Mouse (Mus musculus): ENCODE data around the gene Hsd11b1. TPM values are rescaled to one million over a fixed set of nuclear protein-coding genes. Genes with fewer than 3 reads are reported as not detected.
"Not testable (repeated sequence)": the region's sequence is repeated elsewhere in the genome, so short reads cannot be mapped to it uniquely, and the experiment has no call there.

Gene Hsd11b1
- polyA plus RNA-seq, 1 experiment from 2014 or later, result 1.1 TPM

DNA sequence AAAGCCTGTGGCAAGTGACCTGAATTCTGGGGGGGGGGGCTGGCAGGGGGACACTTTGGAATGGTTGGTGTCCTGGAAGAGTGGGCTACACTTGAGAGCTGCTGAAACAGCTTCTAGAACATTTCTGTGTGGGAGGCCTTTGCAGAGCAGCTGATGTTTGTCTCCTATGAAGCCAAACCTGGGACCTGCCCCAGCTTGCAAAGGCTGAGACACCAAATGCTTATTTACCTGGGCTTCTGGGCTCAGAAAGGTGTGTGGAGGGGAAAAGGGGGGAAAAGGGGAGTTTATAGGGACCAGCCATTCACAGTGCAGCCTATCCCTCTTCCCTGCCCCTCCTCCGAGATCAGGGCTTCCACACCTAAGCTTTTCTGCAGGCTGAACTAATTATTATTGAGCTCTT, 36.1 kb upstream of the Hsd11b1 start:
- no peak overlapping the region for H3K27ac ChIP-seq (ENCODE audit: low read length)
- no peak overlapping the region for H3K4me2 ChIP-seq (ENCODE audit: low read length)
- no peak for ATAC-seq
- no peaks in the 10 kb centered on the region for H3K9me3 ChIP-seq (ENCODE audit: control insufficient read depth, low read length)
- H3K4me3 ChIP-seq (replicated peaks; ENCODE audit: low read length), result no peak overlapping the region
- H3K36me3 ChIP-seq (ENCODE audit: control insufficient read depth, insufficient read depth), result no peaks in the 10 kb centered on the region
- no peaks in the 10 kb centered on the region for H3K4me1 ChIP-seq (replicated peaks; ENCODE audit: control insufficient read depth, insufficient read depth, low read length)
- H3K9ac ChIP-seq (replicated peaks; ENCODE audit: low read depth, low read length), result no peak overlapping the region
- WGBS, result 59% methylated on average over 1 of the region's 1 CpGs
- no peaks in the 10 kb centered on the region for H3K27me3 ChIP-seq (replicated peaks; ENCODE audit: control insufficient read depth, insufficient read depth, low read length)

- Histone ChIP-seq H3K4me1 (replicated peaks; ENCODE audit: control insufficient read depth, insufficient read depth, low read length) (no peaks in the 10 kb centered on the region), H3K27me3 (replicated peaks; ENCODE audit: control insufficient read depth, insufficient read depth, low read length) (no peaks in the 10 kb centered on the region), H3K36me3 (ENCODE audit: control insufficient read depth, insufficient read depth) (no peaks in the 10 kb centered on the region), H3K27ac (ENCODE audit: low read length) (no peak overlapping the region), H3K4me3 (replicated peaks; ENCODE audit: low read length) (no peak overlapping the region), H3K9ac (replicated peaks; ENCODE audit: low read depth, low read length) (no peak overlapping the region), H3K4me2 (ENCODE audit: low read length) (no peak overlapping the region), H3K9me3 (ENCODE audit: control insufficient read depth, low read length) (no peaks in the 10 kb centered on the region)
- 63% methylated on average over 3 of the region's 3 CpGs for WGBS
- ATAC-seq, result no peak
These were observed 34.4 kb upstream of the Hsd11b1 start for GRCm38 (mm10) chr1:193298141-193298765.

GRCm38 (mm10) chr1:193295920-193296319, 32.0 kb upstream of the Hsd11b1 start:
- H3K36me3 ChIP-seq (ENCODE audit: control insufficient read depth, insufficient read depth), result no peaks in the 10 kb centered on the region
- H3K4me2 ChIP-seq (ENCODE audit: low read length), result no peak overlapping the region
- no peaks in the 10 kb centered on the region for H3K27me3 ChIP-seq (replicated peaks; ENCODE audit: control insufficient read depth, insufficient read depth, low read length)
- H3K9ac ChIP-seq (replicated peaks; ENCODE audit: low read depth, low read length), result no peak overlapping the region
- H3K27ac ChIP-seq (ENCODE audit: low read length), result no peak overlapping the region
- no peaks in the 10 kb centered on the region for H3K9me3 ChIP-seq (ENCODE audit: control insufficient read depth, low read length)
- H3K4me3 ChIP-seq (replicated peaks; ENCODE audit: low read length), result no peak overlapping the region
- no peaks in the 10 kb centered on the region for H3K4me1 ChIP-seq (replicated peaks; ENCODE audit: control insufficient read depth, insufficient read depth, low read length)
- 91% methylated on average over 5 of the region's 5 CpGs for WGBS
- ATAC-seq, result no peak

- Histone ChIP-seq H3K4me3 (replicated peaks; ENCODE audit: low read length) (no peak overlapping the region), H3K4me2 (ENCODE audit: low read length) (no peak overlapping the region), H3K27me3 (replicated peaks; ENCODE audit: control insufficient read depth, insufficient read depth, low read length) (no peaks in the 10 kb centered on the region), H3K4me1 (replicated peaks; ENCODE audit: control insufficient read depth, insufficient read depth, low read length) (no peaks in the 10 kb centered on the region), H3K36me3 (ENCODE audit: control insufficient read depth, insufficient read depth) (no peaks in the 10 kb centered on the region), H3K9me3 (ENCODE audit: control insufficient read depth, low read length) (no peaks in the 10 kb centered on the region), H3K9ac (replicated peaks; ENCODE audit: low read depth, low read length) (no peak overlapping the region), H3K27ac (ENCODE audit: low read length) (no peak overlapping the region)
- WGBS, result 76% methylated on average over 3 of the region's 3 CpGs
- no peak for ATAC-seq
These were observed 30.1 kb upstream of the Hsd11b1 start for GRCm38 (mm10) chr1:193293926-193294325.

- H3K4me2 ChIP-seq (ENCODE audit: low read length), result no peak overlapping the region
- no peaks in the 10 kb centered on the region for H3K27me3 ChIP-seq (replicated peaks; ENCODE audit: control insufficient read depth, insufficient read depth, low read length)
- H3K4me1 ChIP-seq (replicated peaks; ENCODE audit: control insufficient read depth, insufficient read depth, low read length), result no peaks in the 10 kb centered on the region
- H3K36me3 ChIP-seq (ENCODE audit: control insufficient read depth, insufficient read depth), result no peaks in the 10 kb centered on the region
- 61% methylated on average over 2 of the region's 2 CpGs for WGBS
- H3K9me3 ChIP-seq (ENCODE audit: control insufficient read depth, low read length), result no peaks in the 10 kb centered on the region
- H3K9ac ChIP-seq (replicated peaks; ENCODE audit: low read depth, low read length), result no peak overlapping the region
- no peak overlapping the region for H3K4me3 ChIP-seq (replicated peaks; ENCODE audit: low read length)
- H3K27ac ChIP-seq (ENCODE audit: low read length), result no peak overlapping the region
- ATAC-seq, result no peak
These were observed 29.2 kb upstream of the Hsd11b1 start for GRCm38 (mm10) chr1:193293039-193293438.

DNA sequence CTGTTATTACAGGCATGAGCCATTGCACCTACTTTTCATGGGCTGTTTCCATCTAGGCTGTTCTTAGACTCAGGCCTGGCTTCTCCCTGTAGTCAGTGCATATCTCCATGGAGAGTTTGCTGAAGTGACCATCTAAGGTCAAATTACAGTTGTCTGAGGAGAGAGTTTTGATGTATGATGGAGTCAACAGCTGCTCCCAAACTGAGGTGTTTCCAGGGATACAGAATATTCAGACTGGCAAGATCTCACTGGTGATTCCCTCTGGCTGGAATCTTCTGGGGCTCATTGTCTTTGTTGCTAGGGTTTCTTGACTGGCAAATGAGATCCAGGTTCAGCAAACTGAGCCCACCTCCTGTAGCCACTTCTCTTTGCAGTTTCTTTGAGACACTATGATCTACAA, 26.8 kb upstream of the Hsd11b1 start:
- no peak overlapping the region for H3K27ac ChIP-seq (ENCODE audit: low read length)
- no peaks in the 10 kb centered on the region for H3K36me3 ChIP-seq (ENCODE audit: control insufficient read depth, insufficient read depth)
- H3K4me1 ChIP-seq (replicated peaks; ENCODE audit: control insufficient read depth, insufficient read depth, low read length), result no peaks in the 10 kb centered on the region
- no peak overlapping the region for H3K4me3 ChIP-seq (replicated peaks; ENCODE audit: low read length)
- no peak overlapping the region for H3K9ac ChIP-seq (replicated peaks; ENCODE audit: low read depth, low read length)
- H3K4me2 ChIP-seq (ENCODE audit: low read length), result no peak overlapping the region
- H3K9me3 ChIP-seq (ENCODE audit: control insufficient read depth, low read length), result no peaks in the 10 kb centered on the region
- no peaks in the 10 kb centered on the region for H3K27me3 ChIP-seq (replicated peaks; ENCODE audit: control insufficient read depth, insufficient read depth, low read length)
- no peak for ATAC-seq

DNA sequence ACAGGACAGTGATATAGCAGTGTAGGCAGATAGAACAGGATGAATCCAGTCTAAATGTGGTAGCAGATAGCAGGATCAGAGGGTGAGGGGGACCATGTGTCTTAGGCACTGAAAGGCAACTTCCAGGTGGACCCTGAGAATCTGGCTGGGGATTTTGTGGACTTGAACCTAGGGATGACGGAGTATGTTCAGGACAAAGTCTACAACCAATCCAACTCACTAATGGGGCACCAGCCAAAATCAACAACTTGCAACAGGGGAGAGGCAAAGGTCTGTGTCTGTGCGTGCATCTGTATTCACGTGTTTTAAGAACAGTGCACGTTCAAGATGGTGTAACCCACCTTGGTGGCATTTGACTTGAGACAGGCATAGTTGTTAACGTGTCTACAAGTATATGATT, 26.0 kb upstream of the Hsd11b1 start:
- no peak for ATAC-seq
- H3K27me3 ChIP-seq (replicated peaks; ENCODE audit: control insufficient read depth, insufficient read depth, low read length), result no peaks in the 10 kb centered on the region
- no peak overlapping the region for H3K4me2 ChIP-seq (ENCODE audit: low read length)
- 94% methylated on average over 5 of the region's 5 CpGs for WGBS
- no peak overlapping the region for H3K27ac ChIP-seq (ENCODE audit: low read length)
- H3K9me3 ChIP-seq (ENCODE audit: control insufficient read depth, low read length), result no peaks in the 10 kb centered on the region
- H3K4me1 ChIP-seq (replicated peaks; ENCODE audit: control insufficient read depth, insufficient read depth, low read length), result no peaks in the 10 kb centered on the region
- H3K9ac ChIP-seq (replicated peaks; ENCODE audit: low read depth, low read length), result no peak overlapping the region
- H3K36me3 ChIP-seq (ENCODE audit: control insufficient read depth, insufficient read depth), result no peaks in the 10 kb centered on the region
- no peak overlapping the region for H3K4me3 ChIP-seq (replicated peaks; ENCODE audit: low read length)

DNA sequence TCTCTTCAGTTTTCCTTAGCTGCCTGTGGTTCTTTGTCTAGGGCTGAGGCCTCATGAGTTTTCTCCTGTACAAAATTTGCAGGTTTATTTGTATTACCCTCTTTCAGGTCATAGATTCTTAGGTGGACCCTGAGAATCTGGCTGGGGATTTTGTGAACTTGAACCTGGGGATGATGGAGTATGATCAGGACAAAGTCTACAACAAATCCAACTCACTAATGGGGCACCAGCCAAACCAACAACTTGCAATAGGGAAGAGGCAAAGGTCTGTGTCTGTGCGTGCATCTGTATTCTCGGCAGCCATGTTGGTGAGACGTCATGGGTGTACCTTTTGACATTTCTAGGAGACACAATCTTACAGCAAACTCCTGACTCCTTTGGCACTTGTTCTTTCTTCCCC, 25.2 kb upstream of the Hsd11b1 start:
- no peak overlapping the region for H3K4me2 ChIP-seq (ENCODE audit: low read length)
- no peaks in the 10 kb centered on the region for H3K9me3 ChIP-seq (ENCODE audit: control insufficient read depth, low read length)

DNA sequence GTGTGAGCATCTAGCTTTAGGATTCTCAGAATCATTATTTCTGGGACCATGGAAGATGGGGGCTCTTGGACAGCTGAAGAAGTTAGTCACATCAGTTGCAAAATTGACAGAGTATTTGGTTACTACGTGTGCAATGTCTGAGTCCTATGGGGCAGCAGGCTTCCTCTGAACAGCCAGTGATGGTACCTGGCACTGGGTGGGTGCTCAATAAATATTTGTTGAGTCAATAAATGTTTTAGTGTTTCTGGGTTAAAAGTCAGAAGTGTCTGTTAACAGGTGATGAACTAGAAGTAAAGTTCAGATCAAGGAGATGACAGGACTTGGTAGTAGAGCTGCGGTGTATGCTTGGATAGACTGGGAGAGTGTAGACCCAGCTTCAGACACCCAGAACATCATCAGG, 23.7 kb upstream of the Hsd11b1 start:
- H3K9ac ChIP-seq (replicated peaks; ENCODE audit: low read depth, low read length), result no peak overlapping the region
- no peak overlapping the region for H3K4me3 ChIP-seq (replicated peaks; ENCODE audit: low read length)
- no peaks in the 10 kb centered on the region for H3K27me3 ChIP-seq (replicated peaks; ENCODE audit: control insufficient read depth, insufficient read depth, low read length)
- WGBS, result 90% methylated on average over 2 of the region's 2 CpGs
- no peak overlapping the region for H3K27ac ChIP-seq (ENCODE audit: low read length)
- ATAC-seq, result no peak
- no peaks in the 10 kb centered on the region for H3K36me3 ChIP-seq (ENCODE audit: control insufficient read depth, insufficient read depth)
- H3K4me2 ChIP-seq (ENCODE audit: low read length), result no peak overlapping the region
- no peaks in the 10 kb centered on the region for H3K4me1 ChIP-seq (replicated peaks; ENCODE audit: control insufficient read depth, insufficient read depth, low read length)
- H3K9me3 ChIP-seq (ENCODE audit: control insufficient read depth, low read length), result no peaks in the 10 kb centered on the region

More for the DNA sequence above, 25.2 kb upstream of the Hsd11b1 start:
- WGBS, result 93% methylated on average over 3 of the region's 3 CpGs
- H3K36me3 ChIP-seq (ENCODE audit: control insufficient read depth, insufficient read depth), result no peaks in the 10 kb centered on the region
- no peaks in the 10 kb centered on the region for H3K27me3 ChIP-seq (replicated peaks; ENCODE audit: control insufficient read depth, insufficient read depth, low read length)
- no peaks in the 10 kb centered on the region for H3K4me1 ChIP-seq (replicated peaks; ENCODE audit: control insufficient read depth, insufficient read depth, low read length)
- H3K4me3 ChIP-seq (replicated peaks; ENCODE audit: low read length), result no peak overlapping the region
- no peak overlapping the region for H3K27ac ChIP-seq (ENCODE audit: low read length)
- ATAC-seq, result no peak
- no peak overlapping the region for H3K9ac ChIP-seq (replicated peaks; ENCODE audit: low read depth, low read length)

- not testable (repeated sequence) for ATAC-seq; H3K27me3 ChIP-seq (replicated peaks; ENCODE audit: control insufficient read depth, insufficient read depth, low read length); H3K4me2 ChIP-seq (ENCODE audit: low read length); H3K4me1 ChIP-seq (replicated peaks; ENCODE audit: control insufficient read depth, insufficient read depth, low read length); H3K27ac ChIP-seq (ENCODE audit: low read length); H3K4me3 ChIP-seq (replicated peaks; ENCODE audit: low read length); H3K36me3 ChIP-seq (ENCODE audit: control insufficient read depth, insufficient read depth); H3K9ac ChIP-seq (replicated peaks; ENCODE audit: low read depth, low read length); H3K9me3 ChIP-seq (ENCODE audit: control insufficient read depth, low read length)
- WGBS, result 99% methylated on average over 3 of the region's 3 CpGs
These were observed 22.0 kb upstream of the Hsd11b1 start for GRCm38 (mm10) chr1:193285766-193286325.
